Mouse (Mus musculus): ENCODE measurements around the gene Usp2.

- TF ChIP-seq POLR2A (IDR thresholded peaks at IDR 0.05; ENCODE audit: low read depth, low read length) (peak; percentile 63), CTCF (IDR thresholded peaks at IDR 0.05; ENCODE audit: borderline replicate concordance, insufficient read depth, low read length) (peak; percentile 58; the same call in 1 of the 2 replicates)
Measured at GRCm38 (mm10) chr9:44066785-44067225, at the start of gene Usp2.
